Mouse (Mus musculus) myocyte (in vitro differentiated cells): ENCODE data around the gene Tsc1. TPM values are rescaled to one million over a fixed set of nuclear protein-coding genes. Genes with fewer than 3 reads are reported as not detected.

Experiments used
- H3K27me3 ChIP-seq: one replicate; pipeline ENCODE4 v1.6.1; 2011; ENCODE audit not compliant: control insufficient read depth, insufficient read depth, insufficient read length
- H3K36me3 ChIP-seq: one replicate; pipeline ENCODE4 v1.6.1; 2011; ENCODE audit not compliant: control insufficient read depth, insufficient read depth
- H3K4me2 ChIP-seq: one replicate; pipeline ENCODE4 v1.6.1; 2011; ENCODE audit warnings: low read depth, control low read depth
- H3K4me3 ChIP-seq: one replicate; pipeline ENCODE4 v1.5.1; 2011; ENCODE audit warnings: mild to moderate bottlenecking, control low read depth, moderate library complexity
- H3K79me2 ChIP-seq: one replicate; pipeline ENCODE4 v1.6.1; 2011; ENCODE audit not compliant: control insufficient read depth, insufficient read depth
- H3ac ChIP-seq: one replicate; pipeline ENCODE4 v1.6.1; 2011; ENCODE audit not compliant: control insufficient read depth, insufficient read length
- CEBPB ChIP-seq: IDR thresholded peaks from 2 replicates; pipeline ENCODE4 v1.6.1; 2011; ENCODE audit warnings: mild to moderate bottlenecking, moderate library complexity; ENCODE audit not compliant: poor library complexity, insufficient read depth, severe bottlenecking
- E2F4 ChIP-seq: IDR thresholded peaks from one replicate; pipeline ENCODE4 v1.6.1; 2011; ENCODE audit warnings: mild to moderate bottlenecking, control low read depth, moderate library complexity; ENCODE audit not compliant: insufficient read depth
- MAX ChIP-seq: IDR thresholded peaks from one replicate; pipeline ENCODE4 v1.6.1; 2011; ENCODE audit warnings: low read depth, mild to moderate bottlenecking, control low read depth
- MYOD1 ChIP-seq, 3 experiments: IDR thresholded peaks; one replicate each; pipeline ENCODE4 v1.6.1; 2011; ENCODE audit warnings: control low read depth in 2 of 3, low read depth in 2 of 3, mild to moderate bottlenecking in 2 of 3, moderate library complexity in 1 of 3; ENCODE audit not compliant: insufficient read length in 2 of 3, control insufficient read depth in 1 of 3
- MYOG ChIP-seq, 3 experiments: IDR thresholded peaks; one replicate each; pipeline ENCODE4 v1.6.1; 2011; ENCODE audit warnings: control low read depth in 2 of 3, low read depth in 2 of 3, mild to moderate bottlenecking in 2 of 3; ENCODE audit not compliant: insufficient read length in 2 of 3, control insufficient read depth in 1 of 3, insufficient read depth in 1 of 3
- POLR2A ChIP-seq: IDR thresholded peaks from one replicate; pipeline ENCODE4 v1.6.1; 2011; ENCODE audit warnings: low read depth, mild to moderate bottlenecking, control low read depth, moderate library complexity; ENCODE audit not compliant: insufficient read length
- POLR2AphosphoS2 ChIP-seq: IDR thresholded peaks from one replicate; pipeline ENCODE4 v1.6.1; 2011; ENCODE audit warnings: low read depth, control low read depth; ENCODE audit not compliant: insufficient read length
- REST ChIP-seq: IDR thresholded peaks from one replicate; pipeline ENCODE4 v1.6.1; 2011; ENCODE audit warnings: mild to moderate bottlenecking, control low read depth, moderate library complexity; ENCODE audit not compliant: insufficient read depth, insufficient read length
- SRF ChIP-seq: IDR thresholded peaks from one replicate; pipeline ENCODE4 v1.6.1; 2011; ENCODE audit warnings: low read depth; ENCODE audit not compliant: control insufficient read depth, insufficient read length
- TCF12 ChIP-seq: IDR thresholded peaks from one replicate; pipeline ENCODE4 v1.6.1; 2011; ENCODE audit warnings: mild to moderate bottlenecking, control low read depth; ENCODE audit not compliant: poor library complexity, insufficient read depth, severe bottlenecking
- TCF3 ChIP-seq: IDR thresholded peaks from one replicate; pipeline ENCODE4 v1.6.1; 2011; ENCODE audit warnings: low read depth, control low read depth; ENCODE audit not compliant: insufficient read length
- USF1 ChIP-seq: IDR thresholded peaks from one replicate; pipeline ENCODE4 v1.6.1; 2011; ENCODE audit warnings: low read depth, mild to moderate bottlenecking, control low read depth, moderate library complexity
- polyA plus RNA-seq: library from polyadenylated mRNA; unstranded; fragments of >200 nt; fragmentation: generic; extraction: Trizol; gene quantifications from one replicate; pipeline ENCODE4 v1.2.1, GENCODE M21; 2012; ENCODE audit warnings: missing spikeins

Tsc1 gene
- polyA plus RNA-seq, 1 experiment: 7.6 TPM

GRCm38 (mm10) chr2:28612436-28613063, 28.5 kb upstream of the Tsc1 start:
- Histone ChIP-seq H3K36me3 (no peaks in the 10 kb centered on the region), H3K4me3 (no peak overlapping the region), H3K27me3 (peaks cover 17% of the 10 kb centered on the region), H3ac (no peak overlapping the region), H3K79me2 (no peaks in the 10 kb centered on the region), H3K4me2 (no peak overlapping the region)
- TF ChIP-seq POLR2AphosphoS2 (no peak), TCF12 (no peak), MYOG (IDR thresholded peaks at IDR 0.05; ENCODE audit: control insufficient read depth in 1 of 3, insufficient read depth in 1 of 3, insufficient read length in 2 of 3, low read depth in 2 of 3) (no peak), CEBPB (no peak), POLR2A (no peak)

- H3ac ChIP-seq: no peak overlapping the region
- no peaks in the 10 kb centered on the region for H3K79me2 ChIP-seq
- no peak for TF ChIP-seq E2F4
- TF ChIP-seq REST: no peak
- no peak for TF ChIP-seq CEBPB
- no peak for TF ChIP-seq POLR2AphosphoS2
- TF ChIP-seq MAX: no peak
- TF ChIP-seq SRF: no peak
- TF ChIP-seq MYOG (IDR thresholded peaks at IDR 0.05; ENCODE audit: control insufficient read depth in 1 of 3, insufficient read depth in 1 of 3, insufficient read length in 2 of 3, low read depth in 2 of 3): no peak
- no peak for TF ChIP-seq TCF3
- TF ChIP-seq MYOD1 (IDR thresholded peaks at IDR 0.05; ENCODE audit: control insufficient read depth in 1 of 3, insufficient read length in 2 of 3, low read depth in 2 of 3): no peak
- no peak for TF ChIP-seq TCF12
- TF ChIP-seq USF1: no peak
- no peak for TF ChIP-seq POLR2A
- peaks cover 20% of the 10 kb centered on the region for H3K27me3 ChIP-seq
- H3K36me3 ChIP-seq: no peaks in the 10 kb centered on the region
- no peak overlapping the region for H3K4me2 ChIP-seq
- H3K4me3 ChIP-seq: no peak overlapping the region
These were observed 27.4 kb upstream of the Tsc1 start for GRCm38 (mm10) chr2:28613599-28613998.

GRCm38 (mm10) chr2:28616358-28616757, 24.7 kb upstream of the Tsc1 start:
- Histone ChIP-seq H3K4me2 (no peak overlapping the region), H3K79me2 (no peaks in the 10 kb centered on the region), H3K27me3 (peaks cover 33% of the 10 kb centered on the region), H3ac (no peak overlapping the region), H3K36me3 (no peaks in the 10 kb centered on the region), H3K4me3 (no peak overlapping the region)
- no peak for TF ChIP-seq POLR2AphosphoS2
- TF ChIP-seq E2F4: no peak
- no peak for TF ChIP-seq SRF
- no peak for TF ChIP-seq MAX
- no peak for TF ChIP-seq TCF12
- no peak for TF ChIP-seq MYOD1 (IDR thresholded peaks at IDR 0.05; ENCODE audit: control insufficient read depth in 1 of 3, insufficient read length in 2 of 3, low read depth in 2 of 3)
- no peak for TF ChIP-seq USF1
- no peak for TF ChIP-seq REST
- TF ChIP-seq TCF3: no peak
- no peak for TF ChIP-seq POLR2A

- TF ChIP-seq SRF (no peak), USF1 (no peak), MYOD1 (IDR thresholded peaks at IDR 0.05; ENCODE audit: control insufficient read depth in 1 of 3, insufficient read length in 2 of 3, low read depth in 2 of 3) (no peak), E2F4 (no peak)
- H3K4me2 ChIP-seq: no peak overlapping the region
- H3K79me2 ChIP-seq: no peaks in the 10 kb centered on the region
- no peak overlapping the region for H3K4me3 ChIP-seq
- H3K27me3 ChIP-seq: peaks cover 33% of the 10 kb centered on the region
- no peaks in the 10 kb centered on the region for H3K36me3 ChIP-seq
- H3ac ChIP-seq: no peak overlapping the region
These were observed 24.2 kb upstream of the Tsc1 start for GRCm38 (mm10) chr2:28616874-28617273.

GRCm38 (mm10) chr2:28617498-28618486, 23.2 kb upstream of the Tsc1 start:
- Histone ChIP-seq H3ac (no peak overlapping the region), H3K36me3 (no peaks in the 10 kb centered on the region), H3K4me2 (no peak overlapping the region), H3K4me3 (no peak overlapping the region), H3K27me3 (peaks cover 33% of the 10 kb centered on the region), H3K79me2 (no peaks in the 10 kb centered on the region)
- TF ChIP-seq POLR2A: no peak
- no peak for TF ChIP-seq E2F4
- no peak for TF ChIP-seq TCF3
- TF ChIP-seq SRF: no peak
- TF ChIP-seq CEBPB: no peak
- no peak for TF ChIP-seq MAX
- no peak for TF ChIP-seq USF1
- TF ChIP-seq TCF12: no peak
- no peak for TF ChIP-seq MYOG (IDR thresholded peaks at IDR 0.05; ENCODE audit: control insufficient read depth in 1 of 3, insufficient read depth in 1 of 3, insufficient read length in 2 of 3, low read depth in 2 of 3)
- no peak for TF ChIP-seq REST
- no peak for TF ChIP-seq POLR2AphosphoS2
- no peak for TF ChIP-seq MYOD1 (IDR thresholded peaks at IDR 0.05; ENCODE audit: control insufficient read depth in 1 of 3, insufficient read length in 2 of 3, low read depth in 2 of 3)
